Mouse (Mus musculus): ENCODE data around the gene Krt76.

The Krt76 gene

GRCm38 (mm10) chr15:101892820-101893219 is at the start of gene Krt76:
TSS of gene Krt76 (minus strand) at chr15:101892920.
- DNase-seq (ENCODE audit: low spot score in 2 of 2) = no peak

DNA sequence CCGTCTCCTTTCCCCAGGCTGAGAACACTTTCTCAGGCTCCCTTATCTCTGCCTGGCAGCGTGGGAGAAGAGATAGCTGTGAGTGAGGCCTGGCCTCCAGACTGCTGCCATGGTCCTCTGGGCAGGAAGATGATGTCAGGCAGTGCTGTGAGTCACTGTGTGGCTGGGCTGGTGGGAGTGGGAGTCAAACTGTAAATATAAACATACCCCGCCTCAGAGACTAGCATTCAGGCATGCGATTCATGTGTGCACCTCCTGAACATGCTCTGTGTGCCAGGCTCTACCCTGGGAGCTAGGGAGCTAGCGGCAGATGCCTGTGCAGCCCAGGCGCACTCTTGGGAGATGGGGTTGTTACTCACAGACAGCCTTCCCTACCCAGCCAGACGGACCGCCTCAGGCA is 49.2 kb upstream of the Krt76 start:
- DNase-seq (ENCODE audit: low spot score in 2 of 2) = no peak

GRCm38 (mm10) chr15:101940274-101940829 is 47.6 kb upstream of the Krt76 start, which contains the start of gene Krt79:
TSS of gene Krt79 (minus strand) at chr15:101940324.
- DNase-seq (ENCODE audit: low spot score in 2 of 2) = no peak

GRCm38 (mm10) chr15:101938600-101939308 is 46.0 kb upstream of the Krt76 start:
- DNase-seq (ENCODE audit: low spot score in 2 of 2) = no peak

- DNase-seq (ENCODE audit: low spot score in 2 of 2) = no peak
These were observed 40.3 kb upstream of the Krt76 start for GRCm38 (mm10) chr15:101933024-101933423.

- no peak for DNase-seq (ENCODE audit: low spot score in 2 of 2)
These were observed 36.9 kb upstream of the Krt76 start for GRCm38 (mm10) chr15:101929666-101930065.

DNA sequence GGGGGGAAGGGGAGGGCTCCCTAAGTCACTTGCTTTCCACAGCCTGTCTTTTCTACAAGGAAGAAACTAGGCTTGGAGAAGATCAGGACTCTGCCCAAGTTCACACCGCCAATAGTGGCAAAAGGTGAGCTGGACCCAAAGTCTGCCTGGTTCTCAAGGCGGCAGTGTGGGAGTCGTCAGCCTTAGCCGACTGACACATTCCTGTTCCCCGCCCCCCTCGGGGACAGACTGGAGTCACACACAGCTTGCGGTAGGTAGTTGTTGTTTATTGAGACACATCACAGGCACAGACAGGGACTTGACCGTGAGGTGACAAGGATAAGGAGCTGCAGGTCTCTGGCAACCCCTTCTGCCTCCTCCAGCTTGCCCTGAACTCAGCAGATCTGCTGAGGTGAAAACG is 36.4 kb upstream of the Krt76 start:
- DNase-seq (ENCODE audit: low spot score in 2 of 2) = no peak

- DNase-seq (ENCODE audit: low spot score in 2 of 2) = no peak
These were observed 34.8 kb upstream of the Krt76 start for GRCm38 (mm10) chr15:101927340-101928080.

DNA sequence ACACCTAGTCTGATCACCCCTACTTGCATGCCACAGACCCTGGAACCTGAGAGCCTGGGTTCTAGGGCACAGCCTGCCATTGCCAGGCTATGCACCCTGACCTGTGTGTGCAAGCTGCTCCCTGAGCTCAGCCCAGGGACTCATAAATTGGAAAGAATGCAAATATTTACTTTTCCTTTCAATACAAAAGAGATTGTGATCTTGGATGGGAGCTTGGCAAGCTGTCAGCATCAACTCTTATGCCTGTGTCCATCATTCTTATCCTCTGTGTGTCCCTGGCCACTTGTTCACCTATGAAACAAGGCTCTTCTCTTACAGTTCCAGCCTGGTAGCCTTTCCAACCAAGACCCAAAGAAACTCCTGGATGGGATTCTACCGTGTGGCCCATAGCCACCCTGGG is 32.3 kb upstream of the Krt76 start:
- DNase-seq (ENCODE audit: low spot score in 2 of 2) = no peak

- DNase-seq (ENCODE audit: low spot score in 2 of 2) = no peak
These were observed 31.9 kb upstream of the Krt76 start, which contains the start of gene Krt4 for GRCm38 (mm10) chr15:101924635-101925034. TSS of gene Krt4 (minus strand) at chr15:101924735.

DNA sequence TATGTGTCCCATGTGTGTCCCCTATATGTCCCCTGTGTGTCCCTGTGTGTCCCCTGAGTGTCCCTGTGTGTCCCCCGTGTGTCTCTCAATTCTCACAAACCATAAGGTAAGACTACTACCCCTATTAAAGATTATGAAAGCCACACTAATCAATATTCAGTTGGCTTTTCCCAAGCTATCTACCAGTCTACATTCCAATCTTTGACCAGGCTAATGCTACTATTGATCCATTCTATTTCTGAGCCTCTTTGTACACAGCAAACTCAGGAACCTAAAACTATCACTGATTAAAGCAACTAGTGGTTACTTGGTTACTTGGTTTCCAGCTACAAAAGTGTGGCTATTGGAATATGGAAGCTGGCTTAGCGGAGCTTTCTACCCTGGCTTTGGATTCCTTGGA is 29.6 kb upstream of the Krt76 start:
- no peak for DNase-seq (ENCODE audit: low spot score in 2 of 2)

DNA sequence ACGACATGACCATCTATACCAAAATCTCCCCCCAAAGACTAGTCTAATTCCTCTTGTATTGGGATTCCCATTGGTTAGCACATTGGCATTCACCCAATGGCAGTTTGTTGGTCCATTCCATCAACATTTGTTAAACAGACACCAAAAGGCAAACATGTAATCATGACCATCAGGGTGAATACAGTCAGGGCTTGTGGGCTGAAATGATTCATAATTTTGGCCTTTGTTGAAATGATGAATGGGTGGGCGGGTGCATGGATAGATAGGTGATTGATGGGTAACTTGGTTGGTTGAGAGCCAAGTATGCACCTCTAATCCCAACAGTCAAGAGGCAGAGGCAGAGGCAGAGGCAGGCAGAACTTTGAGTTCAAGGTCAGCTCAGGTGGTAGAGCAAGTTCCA is 23.4 kb upstream of the Krt76 start:
- DNase-seq (ENCODE audit: low spot score in 2 of 2) = no peak

DNA sequence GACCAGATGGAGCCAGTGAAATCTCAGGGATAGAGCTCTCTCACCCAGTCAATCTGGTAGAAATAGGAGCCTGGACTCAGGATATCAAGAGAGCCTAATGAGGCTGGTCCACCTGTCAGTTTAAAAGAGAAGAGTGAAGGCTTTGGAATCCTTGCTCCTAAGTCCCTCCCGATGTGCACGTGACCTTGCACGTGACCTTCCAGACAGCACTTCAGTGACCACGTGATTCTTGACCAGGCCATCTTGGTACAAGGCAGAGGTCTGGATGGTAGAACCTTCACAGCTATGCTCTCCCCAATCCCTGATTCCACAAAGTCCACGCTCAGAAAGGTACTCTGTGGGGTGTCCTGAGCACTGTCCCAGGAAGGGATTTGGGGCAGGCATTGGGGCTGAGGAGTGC is 12.1 kb upstream of the Krt76 start:
- DNase-seq (ENCODE audit: low spot score in 2 of 2) = no peak

- no peak for DNase-seq (ENCODE audit: low spot score in 2 of 2)
These were observed 9.7 kb upstream of the Krt76 start for GRCm38 (mm10) chr15:101902171-101903149.

DNA sequence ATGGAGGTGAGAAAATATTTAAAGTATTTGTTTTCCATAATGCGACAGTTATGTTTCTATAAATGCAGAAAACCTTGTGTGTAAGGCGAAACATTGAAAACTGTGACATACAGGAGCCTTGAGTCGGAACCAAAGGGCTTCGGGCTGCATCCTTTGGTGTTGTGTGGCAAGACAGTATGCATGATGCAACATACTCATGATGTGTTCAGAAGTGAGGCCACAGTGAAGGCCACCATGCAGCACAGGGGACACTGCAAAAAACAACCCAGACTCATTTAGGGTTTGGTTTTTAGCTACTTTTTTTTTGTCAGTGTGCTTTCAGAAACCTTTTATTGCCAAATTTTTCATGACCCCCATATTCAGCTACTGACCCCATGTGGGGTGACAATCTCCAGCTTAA is 2.5 kb upstream of the Krt76 start:
- DNase-seq (ENCODE audit: low spot score in 2 of 2) = no peak

GRCm38 (mm10) chr15:101879776-101880175 is 12.9 kb downstream of the Krt76 start:
- DNase-seq (ENCODE audit: low spot score in 2 of 2) = no peak

DNA sequence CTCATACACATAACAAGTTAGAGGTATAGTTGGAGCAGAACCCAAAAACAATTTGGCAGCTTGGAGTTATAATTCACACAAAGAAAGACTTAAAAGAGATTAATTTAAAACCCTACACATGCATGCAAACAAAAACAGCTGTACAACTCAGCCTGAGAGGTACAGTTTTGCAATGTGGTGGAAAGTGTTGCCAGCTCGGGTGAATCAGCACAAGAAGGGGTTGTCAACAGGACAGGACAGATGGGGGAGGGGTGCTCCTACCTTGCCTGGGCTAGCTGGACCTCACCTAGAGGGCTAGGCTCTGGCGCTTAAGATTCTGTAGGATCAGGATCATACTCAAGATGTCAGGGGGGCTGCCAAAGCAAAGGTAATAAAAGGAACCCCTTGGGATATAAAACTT is 14.7 kb downstream of the Krt76 start:
- no peak for DNase-seq (ENCODE audit: low spot score in 2 of 2)

GRCm38 (mm10) chr15:101874383-101874782 is 18.3 kb downstream of the Krt76 start:
- DNase-seq (ENCODE audit: low spot score in 2 of 2) = no peak

DNA sequence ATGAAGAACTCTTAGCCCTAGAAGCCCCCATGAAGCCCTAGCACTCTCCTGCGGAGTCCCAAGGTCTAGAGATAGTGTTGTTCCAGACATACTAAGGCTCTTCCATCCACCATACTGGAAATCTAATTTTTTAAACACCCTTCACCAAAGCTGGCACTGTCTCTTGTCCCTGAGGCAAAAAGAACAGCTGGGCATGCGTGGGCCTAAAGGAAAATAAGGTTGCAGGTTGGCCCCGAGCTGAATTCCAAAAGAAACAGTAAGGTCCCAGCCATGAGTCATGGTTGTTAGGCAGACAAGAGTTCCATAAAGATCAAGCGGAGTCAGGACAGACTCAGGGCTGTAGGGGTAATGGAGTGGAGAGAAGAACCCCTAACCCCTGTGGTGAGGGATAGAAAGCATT is 19.5 kb downstream of the Krt76 start:
- DNase-seq (ENCODE audit: low spot score in 2 of 2) = no peak

- DNase-seq (ENCODE audit: low spot score in 2 of 2) = no peak
These were observed 23.3 kb downstream of the Krt76 start, which contains the start of gene Krt77 for GRCm38 (mm10) chr15:101869431-101869830. TSS of gene Krt77 (minus strand) at chr15:101869705.

GRCm38 (mm10) chr15:101866754-101867153 is 26.0 kb downstream of the Krt76 start:
- no peak for DNase-seq (ENCODE audit: low spot score in 2 of 2)
